Mouse (Mus musculus): ENCODE measurements around the gene Fam57b. TPM values are rescaled to one million over a fixed set of nuclear protein-coding genes. Genes with fewer than 3 reads are reported as not detected.
A peak's percentile ranks its signal among the peaks of the same experiment; 100 is the strongest.
"Not testable (repeated sequence)": the region's sequence is repeated elsewhere in the genome, so short reads cannot be mapped to it uniquely, and the experiment has no call there.

Fam57b gene
- polyA plus RNA-seq, 1 experiment from 2014 or later, result 52.6 TPM

DNA sequence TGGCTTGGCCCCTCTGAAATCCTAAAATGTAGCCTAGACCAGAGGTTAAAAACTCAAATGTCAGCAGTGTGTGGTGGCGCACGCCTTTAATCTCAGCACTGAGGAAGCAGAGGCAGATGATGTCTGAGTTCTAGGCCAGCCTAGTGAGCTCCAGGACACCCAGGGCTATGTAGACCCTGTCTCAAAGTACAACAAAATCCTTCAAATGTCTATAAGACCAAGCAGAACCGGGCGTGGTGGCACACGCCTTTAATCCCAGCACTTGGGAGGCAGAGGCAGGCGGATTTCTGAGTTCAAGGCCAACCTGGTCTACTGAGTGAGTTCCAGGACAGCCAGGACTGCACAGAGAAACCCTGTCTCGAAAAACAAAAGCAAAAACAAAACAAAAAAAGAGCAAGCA lies 18.4 kb upstream of the Fam57b start:
- H3K27me3 ChIP-seq; H3K36me3 ChIP-seq; H3K4me3 ChIP-seq (replicated peaks); H3K9me3 ChIP-seq; H3K4me2 ChIP-seq (replicated peaks); H3K9ac ChIP-seq (replicated peaks); ATAC-seq: not testable (repeated sequence)
- WGBS, result 92% methylated on average over 7 of the region's 7 CpGs
- H3K27ac ChIP-seq, result peak overlapping the region; percentile 79; the same call in 1 of the 2 replicates
- peaks cover 53% of the 10 kb centered on the region for H3K4me1 ChIP-seq (replicated peaks)

- Histone ChIP-seq H3K4me1 (replicated peaks) (peaks cover 53% of the 10 kb centered on the region), H3K27ac (peak overlapping the region; percentile 79), H3K9me3 (no peaks in the 10 kb centered on the region), H3K27me3 (no peaks in the 10 kb centered on the region), H3K9ac (replicated peaks) (peak overlapping the region; percentile 64), H3K36me3 (peaks cover 16% of the 10 kb centered on the region), H3K4me3 (replicated peaks) (peak overlapping the region; percentile 40), H3K4me2 (replicated peaks) (peak overlapping the region; percentile 71)
- WGBS, result 2% methylated on average over 21 of the region's 21 CpGs
- ATAC-seq, result peak; percentile 73
Measured at GRCm38 (mm10) chr7:126779983-126780970, 17.2 kb upstream of the Fam57b start.

DNA sequence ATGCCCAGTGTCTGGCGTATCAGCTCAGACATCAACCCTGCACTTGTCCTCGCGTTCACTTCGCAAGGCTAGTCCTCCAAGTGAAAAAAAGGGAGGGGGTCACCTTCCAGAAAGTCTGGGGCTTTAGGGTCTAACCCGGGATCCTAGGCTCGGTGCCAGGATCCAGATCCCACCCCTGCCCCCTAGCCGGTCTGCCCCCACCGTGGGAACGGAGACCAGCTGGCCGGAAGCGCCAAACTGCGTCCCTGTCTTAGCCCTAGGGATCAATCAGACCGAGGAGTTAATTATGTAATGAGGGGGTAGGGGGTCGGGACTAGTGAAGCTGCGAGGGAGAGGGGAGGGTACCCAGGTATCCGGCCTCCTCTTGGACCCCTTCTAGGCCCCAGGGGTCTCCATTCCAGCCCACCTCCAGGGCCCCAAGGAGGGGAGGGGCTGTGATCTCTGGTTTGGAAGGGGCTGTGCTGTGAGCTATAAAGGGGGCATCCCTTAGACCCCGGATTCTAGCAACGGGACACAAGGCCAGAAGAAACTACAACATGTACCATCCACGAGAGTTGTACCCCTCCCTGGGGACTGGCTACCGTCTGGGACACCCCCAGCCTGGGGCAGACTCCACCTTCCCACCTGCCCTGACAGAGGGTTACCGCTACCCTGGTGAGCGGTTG lies 16.4 kb upstream of the Fam57b start, which contains the start of gene Tbx6:
Gene Tbx6, plus strand, starts transcription at position 513 of the 665 bp plus-strand sequence.
- peak within 1 kb of the TSS; percentile 79 for H3K27ac ChIP-seq
- peak within 1 kb of the TSS; percentile 40 for H3K4me3 ChIP-seq (replicated peaks)
- H3K27me3 ChIP-seq, result no peaks in the 10 kb centered on the region
- H3K36me3 ChIP-seq, result peaks cover 25% of the 10 kb centered on the region
- peak; percentile 18 for ATAC-seq
- no peaks in the 10 kb centered on the region for H3K9me3 ChIP-seq
- H3K4me2 ChIP-seq (replicated peaks), result peak within 1 kb of the TSS; percentile 71
- H3K4me1 ChIP-seq (replicated peaks), result peaks cover 45% of the 10 kb centered on the region
- peak within 1 kb of the TSS; percentile 64 for H3K9ac ChIP-seq (replicated peaks)
- 8% methylated on average over 22 of the region's 22 CpGs for WGBS

DNA sequence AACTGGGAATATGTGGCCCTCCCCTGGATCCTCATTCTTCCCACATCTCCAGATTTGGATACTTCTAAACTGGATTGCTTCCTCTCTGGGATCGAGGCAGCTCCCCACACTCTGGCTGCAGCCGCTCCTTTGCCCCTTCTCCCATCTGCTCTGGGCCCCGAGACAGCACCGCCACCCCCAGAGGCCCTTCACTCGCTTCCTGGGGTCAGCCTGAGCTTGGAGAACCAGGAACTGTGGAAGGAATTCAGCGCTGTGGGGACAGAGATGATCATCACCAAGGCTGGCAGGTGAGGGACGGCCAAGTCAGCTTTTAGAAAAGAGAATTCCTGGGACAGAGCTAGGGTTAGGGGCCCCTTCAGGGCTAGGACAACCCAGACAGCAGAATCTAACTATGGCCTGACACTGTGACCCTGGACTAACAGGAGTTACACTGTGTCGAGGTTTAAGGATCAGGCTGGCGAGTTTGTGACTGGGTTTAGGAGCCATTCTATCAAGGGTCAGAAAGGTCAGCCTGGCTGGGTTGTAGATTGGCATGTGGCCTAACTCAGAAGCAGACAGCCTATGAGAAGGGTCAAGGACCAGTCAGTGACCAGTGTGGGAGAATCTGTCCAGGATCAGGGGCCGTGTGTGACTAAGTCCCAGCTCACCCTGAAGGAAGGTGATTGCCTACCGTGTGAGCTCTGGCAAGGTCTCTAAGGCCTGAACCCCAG lies 15.7 kb upstream of the Fam57b start:
- peak overlapping the region; percentile 64; the same call in 1 of the 2 replicates for H3K9ac ChIP-seq (replicated peaks)
- H3K4me1 ChIP-seq (replicated peaks), result peaks cover 40% of the 10 kb centered on the region
- H3K4me3 ChIP-seq (replicated peaks), result no peak overlapping the region; the same call in 1 of the 2 replicates
- 38% methylated on average over 11 of the region's 11 CpGs for WGBS
- H3K4me2 ChIP-seq (replicated peaks), result peak overlapping the region; percentile 71
- no peaks in the 10 kb centered on the region for H3K9me3 ChIP-seq
- ATAC-seq, result no peak
- H3K36me3 ChIP-seq, result peaks cover 32% of the 10 kb centered on the region
- no peaks in the 10 kb centered on the region for H3K27me3 ChIP-seq
- H3K27ac ChIP-seq, result no peak overlapping the region

GRCm38 (mm10) chr7:126782693-126783092 lies 14.8 kb upstream of the Fam57b start:
- Histone ChIP-seq H3K9me3 (no peaks in the 10 kb centered on the region), H3K36me3 (peaks cover 41% of the 10 kb centered on the region), H3K9ac (replicated peaks) (no peak overlapping the region), H3K27me3 (no peaks in the 10 kb centered on the region), H3K4me2 (replicated peaks) (no peak overlapping the region), H3K4me1 (replicated peaks) (peaks cover 34% of the 10 kb centered on the region), H3K4me3 (replicated peaks) (no peak overlapping the region), H3K27ac (no peak overlapping the region)
- no peak for ATAC-seq
- 84% methylated on average over 13 of the region's 13 CpGs for WGBS

DNA sequence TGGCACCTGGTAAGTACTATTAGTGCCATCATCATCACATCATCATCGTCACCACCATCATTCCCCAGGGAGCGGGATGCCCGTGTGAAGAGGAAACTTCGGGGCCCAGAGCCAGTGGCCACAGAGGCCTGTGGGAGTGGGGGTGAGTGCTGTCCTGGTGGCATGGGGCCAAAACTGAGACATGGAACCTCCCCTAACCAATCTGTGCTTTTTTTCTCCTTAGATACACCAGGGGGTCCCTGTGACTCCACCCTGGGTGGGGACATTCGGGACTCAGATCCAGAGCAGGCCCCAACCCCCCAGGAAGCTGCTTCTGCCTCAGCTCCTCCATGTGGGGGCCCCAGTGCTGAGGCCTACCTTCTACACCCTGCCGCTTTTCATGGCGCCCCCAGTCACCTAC lies 13.0 kb upstream of the Fam57b start:
- Histone ChIP-seq H3K4me2 (replicated peaks) (no peak overlapping the region), H3K27ac (no peak overlapping the region), H3K4me3 (replicated peaks) (no peak overlapping the region), H3K27me3 (no peaks in the 10 kb centered on the region), H3K9me3 (no peaks in the 10 kb centered on the region), H3K4me1 (replicated peaks) (peaks cover 19% of the 10 kb centered on the region), H3K9ac (replicated peaks) (no peak overlapping the region), H3K36me3 (peaks cover 58% of the 10 kb centered on the region)
- no peak for ATAC-seq
- 94% methylated on average over 7 of the region's 7 CpGs for WGBS

DNA sequence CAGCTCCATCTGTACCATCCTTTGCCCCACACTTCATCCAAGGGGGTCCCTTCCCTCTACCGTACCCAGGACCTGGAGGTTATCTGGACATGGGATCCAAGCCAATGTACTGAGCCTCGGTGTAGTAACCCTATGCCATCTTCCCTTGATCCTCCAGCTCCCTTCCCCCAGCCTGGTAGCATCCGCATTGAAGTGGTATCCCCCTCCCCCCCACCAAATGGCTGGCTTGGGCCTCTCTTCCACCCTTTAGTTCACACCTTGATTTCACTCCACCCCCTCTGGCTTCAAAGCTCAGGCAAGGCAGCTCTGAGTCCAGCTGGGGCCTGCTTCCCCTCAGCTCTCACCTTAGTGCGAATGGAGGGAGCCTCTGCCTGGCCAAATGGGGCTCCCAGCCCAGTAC lies 12.4 kb upstream of the Fam57b start:
- Histone ChIP-seq H3K27ac (no peak overlapping the region), H3K4me2 (replicated peaks) (no peak overlapping the region), H3K9ac (replicated peaks) (no peak overlapping the region), H3K27me3 (no peaks in the 10 kb centered on the region), H3K4me3 (replicated peaks) (no peak overlapping the region), H3K4me1 (replicated peaks) (peaks cover 17% of the 10 kb centered on the region), H3K9me3 (no peaks in the 10 kb centered on the region), H3K36me3 (peaks cover 64% of the 10 kb centered on the region)
- no peak for ATAC-seq
- WGBS, result 83% methylated on average over 4 of the region's 4 CpGs

DNA sequence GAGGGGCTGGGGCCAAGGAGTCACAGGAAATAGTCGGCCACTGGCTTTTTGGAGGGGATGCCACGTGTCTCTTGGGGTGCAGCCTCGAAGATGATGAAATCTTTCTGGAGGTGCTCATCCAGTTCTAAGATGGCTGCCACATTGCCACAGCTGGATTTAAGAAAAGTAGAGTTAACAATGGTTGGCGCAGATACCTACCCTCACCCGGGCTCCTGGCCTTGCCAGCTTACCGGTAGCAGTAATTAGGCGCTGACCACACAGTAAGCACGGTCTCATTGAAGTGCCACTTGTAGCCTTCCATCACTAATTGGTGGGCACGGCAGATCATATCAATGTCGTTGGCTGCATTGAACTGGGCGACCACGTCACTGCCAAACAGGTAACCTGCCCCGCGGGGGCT lies 11.3 kb upstream of the Fam57b start:
- Histone ChIP-seq H3K27me3 (no peaks in the 10 kb centered on the region), H3K9me3 (no peaks in the 10 kb centered on the region), H3K4me1 (replicated peaks) (peaks cover 19% of the 10 kb centered on the region), H3K36me3 (peaks cover 67% of the 10 kb centered on the region), H3K27ac (no peak overlapping the region), H3K9ac (replicated peaks) (no peak overlapping the region), H3K4me3 (replicated peaks) (no peak overlapping the region), H3K4me2 (replicated peaks) (no peak overlapping the region)
- no peak for ATAC-seq
- 92% methylated on average over 14 of the region's 14 CpGs for WGBS

DNA sequence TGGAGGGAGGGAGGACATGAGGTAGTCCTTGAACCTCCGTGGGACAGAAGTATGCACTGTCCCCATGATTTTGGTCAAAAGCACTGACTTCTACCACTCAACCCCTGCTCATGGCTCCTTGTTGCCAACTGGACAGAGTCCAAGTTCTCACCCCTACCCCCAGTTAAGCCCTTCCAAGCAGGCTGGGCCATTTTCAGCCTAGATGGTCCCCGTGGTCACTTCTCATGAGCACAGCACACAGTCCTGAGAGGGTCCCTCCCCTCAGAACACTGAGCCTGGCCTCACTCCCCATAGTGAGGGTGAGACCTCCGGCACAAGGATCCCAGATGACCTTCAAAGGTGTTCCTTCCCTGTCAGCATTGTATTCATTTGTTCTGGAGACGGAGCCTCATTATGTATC lies 8.3 kb upstream of the Fam57b start:
- WGBS, result 91% methylated on average over 4 of the region's 4 CpGs
- ATAC-seq, result no peak
- Histone ChIP-seq H3K27ac (no peak overlapping the region), H3K27me3 (no peaks in the 10 kb centered on the region), H3K4me1 (replicated peaks) (peaks cover 28% of the 10 kb centered on the region), H3K4me2 (replicated peaks) (no peak overlapping the region), H3K9ac (replicated peaks) (no peak overlapping the region), H3K4me3 (replicated peaks) (no peak overlapping the region), H3K36me3 (peaks cover 64% of the 10 kb centered on the region), H3K9me3 (no peaks in the 10 kb centered on the region)

DNA sequence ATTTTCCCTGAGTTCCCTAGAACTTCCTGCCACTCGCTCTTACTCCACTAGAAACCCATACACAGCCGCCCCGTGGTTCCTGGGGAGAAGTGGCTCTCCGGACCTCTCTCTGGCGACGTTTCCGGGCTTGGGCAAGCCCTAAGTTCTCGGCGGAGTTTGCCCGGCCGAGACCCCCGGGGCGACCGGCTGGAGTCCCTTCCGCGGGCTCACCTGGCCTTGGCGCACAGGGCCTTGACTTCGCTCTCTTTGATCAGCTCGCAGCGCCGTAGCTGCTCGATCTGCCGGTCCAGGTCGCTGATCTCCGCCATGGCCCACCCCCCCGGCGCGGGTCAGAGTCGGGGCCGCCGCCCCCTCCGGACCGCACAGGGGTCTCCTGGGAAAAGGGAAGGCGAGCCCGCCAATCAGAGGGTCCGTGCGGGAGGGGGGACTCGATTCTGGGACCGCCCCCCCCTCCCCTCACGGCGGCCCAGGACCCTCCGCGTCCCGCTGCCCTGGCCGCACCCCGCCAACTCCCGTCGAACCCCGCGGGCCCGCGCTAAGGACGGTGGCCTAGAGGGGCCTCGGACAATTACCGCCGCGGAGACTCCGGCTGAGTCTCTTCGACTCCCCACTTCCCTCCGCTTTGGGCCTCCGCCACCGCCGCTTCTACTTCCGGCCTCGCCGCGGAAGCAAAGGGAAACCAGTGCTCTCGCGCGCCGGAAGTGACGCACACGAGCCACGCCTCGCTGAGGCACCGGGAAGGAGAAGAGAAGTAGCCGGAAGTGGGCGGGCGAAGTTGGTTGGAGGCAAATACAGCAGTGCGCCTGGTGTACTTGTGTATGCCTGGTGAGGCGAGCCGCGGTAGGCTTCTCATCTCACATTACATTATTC lies 5.4 kb upstream of the Fam57b start, which contains the start of gene Ppp4c:
Gene Ppp4c, minus strand, starts transcription at position 646 of the 870 bp plus-strand sequence.
- H3K9ac ChIP-seq (replicated peaks), result peak within 1 kb of the TSS; percentile 86
- peaks cover 38% of the 10 kb centered on the region for H3K4me1 ChIP-seq (replicated peaks)
- peak within 1 kb of the TSS; percentile 90 for H3K4me2 ChIP-seq (replicated peaks)
- no peaks in the 10 kb centered on the region for H3K27me3 ChIP-seq
- ATAC-seq, result peak; percentile 96
- peaks cover 62% of the 10 kb centered on the region for H3K36me3 ChIP-seq
- under 1% methylated on average over 78 of the region's 83 CpGs for WGBS
- peak within 1 kb of the TSS; percentile 76 for H3K4me3 ChIP-seq (replicated peaks)
- H3K9me3 ChIP-seq, result no peaks in the 10 kb centered on the region
- H3K27ac ChIP-seq, result peak within 1 kb of the TSS; percentile 94
